Mouse (Mus musculus): Measurements from ENCODE around the gene Bdh2.

- TF ChIP-seq CTCF (IDR thresholded peaks at IDR 0.05; ENCODE audit: borderline replicate concordance, extremely low read depth, insufficient read depth, insufficient read length) (no peak), POLR2A (IDR thresholded peaks at IDR 0.05; ENCODE audit: borderline replicate concordance, extremely low read depth, insufficient read depth, insufficient read length, poor library complexity, severe bottlenecking) (no peak)
Measured at GRCm38 (mm10) chr3:135304060-135304459, 23.0 kb downstream of the Bdh2 start.

All from brain, embryonic 14.5 days (tissue).